Mouse (Mus musculus): ENCODE results near the gene Rchy1. TPM values are rescaled to one million over a fixed set of nuclear protein-coding genes. Genes with fewer than 3 reads are reported as not detected.

Gene Rchy1
- 157 and 163 TPM in 2 replicates for total RNA-seq (2017)

GRCm38 (mm10) chr5:91962639-91963440 is at the start of gene Rchy1:
Gene Rchy1 (minus strand): TSS chr5:91963068.
- ATAC-seq (ENCODE audit: extremely low read depth, insufficient number of reproducible peaks, low FRiP score, poor library complexity, severe bottlenecking), result peak; percentile 66

DNA sequence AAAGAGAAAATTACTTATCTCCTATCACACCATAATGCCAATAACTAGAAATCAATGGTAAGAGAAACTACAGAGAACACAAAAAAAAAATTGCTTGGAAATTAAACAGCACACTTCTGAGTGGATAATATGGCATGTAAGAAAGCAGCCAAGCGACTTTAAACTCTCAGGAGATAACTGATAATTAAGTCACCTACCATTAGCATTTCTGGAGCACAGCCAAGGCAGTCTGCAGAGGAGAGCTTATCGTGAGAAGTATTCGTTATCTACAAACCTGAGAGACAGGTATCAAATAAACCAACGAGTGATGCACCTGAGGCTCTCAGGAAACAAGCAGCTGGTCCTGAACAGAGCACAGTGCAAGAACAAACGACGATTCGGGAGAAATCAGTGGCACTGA is 48.9 kb upstream of the Rchy1 start:
- no peak for ATAC-seq (ENCODE audit: extremely low read depth, insufficient number of reproducible peaks, low FRiP score, poor library complexity, severe bottlenecking)

DNA sequence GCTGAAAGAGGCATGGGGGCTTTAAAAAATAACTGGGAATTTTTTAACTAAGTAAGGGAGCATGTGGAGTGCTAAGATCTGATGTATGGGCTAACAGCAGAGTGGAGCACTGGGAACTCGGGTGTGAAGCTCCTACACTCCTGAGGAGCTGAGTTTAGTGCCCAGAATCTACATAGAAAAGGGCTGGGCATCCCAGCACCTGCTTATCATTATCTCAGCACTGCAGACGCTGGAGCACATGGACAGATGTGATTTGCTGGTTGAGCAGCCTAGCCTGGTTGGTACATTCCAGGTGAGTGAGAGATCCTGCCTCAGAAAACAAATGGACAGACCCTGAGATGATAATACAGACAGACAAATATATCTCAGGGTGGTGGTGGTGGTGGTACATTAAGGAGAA is 47.0 kb upstream of the Rchy1 start:
- ATAC-seq (ENCODE audit: extremely low read depth, insufficient number of reproducible peaks, low FRiP score, poor library complexity, severe bottlenecking), result no peak

DNA sequence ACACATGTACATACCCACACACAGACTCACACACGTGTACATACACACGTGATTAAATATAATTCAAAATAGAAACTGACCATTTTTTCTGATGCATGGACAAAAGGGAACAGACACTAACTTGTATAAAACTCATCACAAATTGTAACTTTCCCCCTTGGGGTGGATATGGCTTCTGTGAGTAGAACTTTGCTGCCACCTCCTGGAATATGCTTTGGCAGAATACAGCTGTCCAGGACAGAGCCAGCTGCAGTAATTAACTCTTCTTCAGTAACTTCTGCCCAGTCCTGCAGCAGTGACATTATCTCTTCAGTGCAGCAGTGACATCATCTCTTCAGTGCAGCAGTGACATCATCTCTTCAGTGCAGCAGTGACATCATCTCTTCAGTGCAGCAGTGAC is 40.1 kb upstream of the Rchy1 start:
- ATAC-seq (ENCODE audit: extremely low read depth, insufficient number of reproducible peaks, low FRiP score, poor library complexity, severe bottlenecking), result peak; percentile 70

DNA sequence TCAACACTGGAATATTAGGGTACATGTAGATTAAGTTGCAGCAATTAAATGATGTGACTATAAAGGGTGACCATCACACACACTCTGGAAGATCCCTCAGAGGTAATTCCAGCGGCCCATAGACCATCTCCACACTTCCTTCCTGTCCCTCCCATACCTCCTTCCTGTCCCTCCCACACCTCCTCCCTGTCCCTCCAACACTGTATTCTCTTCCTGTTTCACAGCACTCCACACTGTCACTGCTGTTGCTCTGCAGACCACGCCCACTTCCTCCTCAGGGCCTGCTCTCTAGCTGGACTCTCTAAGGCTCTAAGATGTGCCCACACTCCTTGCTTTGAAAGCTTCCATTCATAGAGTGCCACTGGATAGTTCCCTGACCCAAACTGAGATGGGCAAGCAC is 37.9 kb upstream of the Rchy1 start:
- peak; percentile 82 for ATAC-seq (ENCODE audit: extremely low read depth, insufficient number of reproducible peaks, low FRiP score, poor library complexity, severe bottlenecking)

- no peak for ATAC-seq (ENCODE audit: extremely low read depth, insufficient number of reproducible peaks, low FRiP score, poor library complexity, severe bottlenecking)
These were observed 31.7 kb upstream of the Rchy1 start for GRCm38 (mm10) chr5:91994546-91994945.

DNA sequence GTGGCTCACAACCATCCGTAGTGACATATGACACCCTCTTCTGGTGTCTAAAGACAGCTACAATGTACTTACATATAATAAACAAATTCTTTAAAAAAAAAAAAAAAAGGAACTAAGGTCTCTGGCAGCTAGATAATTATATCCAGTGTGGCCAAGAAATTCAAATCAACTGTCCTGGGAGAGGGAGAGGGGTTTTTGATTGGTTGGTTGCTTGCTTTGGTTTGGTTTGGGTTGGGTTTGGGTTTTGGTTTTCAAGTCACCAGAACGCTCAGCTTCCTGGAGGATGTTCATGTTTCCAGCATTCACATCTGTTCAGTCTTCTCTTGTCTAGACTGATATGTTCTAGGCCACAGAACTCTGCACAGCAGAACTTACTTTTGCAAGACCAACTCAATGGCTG is 30.2 kb upstream of the Rchy1 start:
- no peak for ATAC-seq (ENCODE audit: extremely low read depth, insufficient number of reproducible peaks, low FRiP score, poor library complexity, severe bottlenecking)

- ATAC-seq (ENCODE audit: extremely low read depth, insufficient number of reproducible peaks, low FRiP score, poor library complexity, severe bottlenecking), result peak; percentile 49; the same call in 1 of the 2 replicates
These were observed 28.5 kb upstream of the Rchy1 start for GRCm38 (mm10) chr5:91991191-91991937.

DNA sequence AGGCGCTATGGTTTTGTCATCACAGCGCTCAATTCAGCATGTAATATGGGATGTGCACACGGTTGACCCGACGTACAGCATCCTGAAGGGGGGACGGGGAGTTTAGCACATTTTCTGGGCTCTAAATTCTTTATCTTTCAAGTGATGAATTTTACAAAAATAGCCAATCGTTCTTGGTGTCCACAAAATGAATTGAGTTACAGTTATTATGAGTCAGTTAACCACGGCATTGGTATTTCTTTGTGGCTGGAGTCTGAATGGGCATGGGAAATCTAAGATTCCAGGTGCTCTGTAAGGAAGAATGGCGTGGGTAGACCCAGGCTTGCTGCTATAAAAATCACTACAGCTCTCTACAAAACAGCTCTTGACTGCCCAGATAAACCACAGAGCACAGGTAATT is 26.4 kb upstream of the Rchy1 start:
- no peak for ATAC-seq (ENCODE audit: extremely low read depth, insufficient number of reproducible peaks, low FRiP score, poor library complexity, severe bottlenecking)

DNA sequence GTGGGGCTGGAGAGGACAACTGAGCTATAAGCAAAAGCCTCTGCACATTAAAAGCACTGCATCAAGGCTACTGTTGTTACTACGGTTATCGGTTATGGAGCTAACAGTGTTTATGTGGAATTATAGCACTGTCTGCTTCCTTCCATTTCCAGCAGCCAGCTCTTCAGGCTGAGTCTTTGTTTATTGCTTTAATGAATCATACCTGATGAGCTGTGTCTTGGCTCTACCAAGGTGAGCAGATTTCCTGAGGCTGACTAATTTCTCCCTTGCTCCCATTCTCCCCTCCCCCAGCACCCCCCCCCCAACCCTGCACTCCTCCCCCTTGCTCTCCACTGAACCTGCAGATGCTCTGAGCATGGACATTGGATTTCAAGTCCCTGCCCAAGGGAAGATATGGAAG is 24.9 kb upstream of the Rchy1 start:
- no peak for ATAC-seq (ENCODE audit: extremely low read depth, insufficient number of reproducible peaks, low FRiP score, poor library complexity, severe bottlenecking)

- peak; percentile 11; the same call in 1 of the 2 replicates for ATAC-seq (ENCODE audit: extremely low read depth, insufficient number of reproducible peaks, low FRiP score, poor library complexity, severe bottlenecking)
These were observed 24.4 kb upstream of the Rchy1 start, which contains the start of gene Odaph for GRCm38 (mm10) chr5:91987236-91987635. Gene Odaph (plus strand): TSS chr5:91987475.

DNA sequence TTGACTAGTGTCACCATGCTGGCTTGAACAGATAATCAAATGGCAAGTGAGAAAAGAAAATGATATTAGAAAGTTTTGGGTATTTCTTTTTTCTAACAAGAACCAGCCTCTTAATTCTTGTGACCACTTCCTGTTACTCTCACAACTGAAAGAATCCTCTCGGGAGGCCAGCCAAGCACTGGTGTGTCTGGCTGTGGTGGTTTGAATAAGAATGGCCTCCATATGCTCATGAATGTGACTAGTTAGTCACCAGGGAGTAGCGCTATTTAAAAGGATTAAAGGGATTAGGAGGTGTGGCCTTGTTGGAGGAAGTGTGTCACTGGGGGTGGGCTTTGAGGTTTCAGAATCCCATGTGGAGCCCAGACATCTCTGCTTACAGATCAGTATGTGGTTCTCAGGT is 22.9 kb upstream of the Rchy1 start:
- ATAC-seq (ENCODE audit: extremely low read depth, insufficient number of reproducible peaks, low FRiP score, poor library complexity, severe bottlenecking), result peak; percentile 60

DNA sequence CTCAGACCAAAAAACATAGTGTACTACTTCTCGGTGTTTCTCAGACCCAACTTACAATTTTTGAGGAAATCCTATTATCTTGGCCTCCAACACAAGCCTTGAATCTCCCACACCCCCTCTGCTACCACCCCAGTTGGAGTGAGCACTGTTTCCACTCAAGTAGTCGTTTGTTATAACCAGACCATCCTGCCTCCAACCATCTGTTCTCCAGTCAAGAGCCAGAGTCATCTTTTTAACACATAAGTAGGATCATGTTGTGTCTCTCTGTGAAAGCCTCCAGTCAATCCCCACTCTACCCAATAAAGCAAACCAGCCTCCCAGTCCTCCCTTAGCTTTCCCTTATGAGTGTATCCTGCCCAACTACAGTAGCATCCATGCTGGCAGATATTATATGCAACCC is 20.6 kb upstream of the Rchy1 start:
- no peak for ATAC-seq (ENCODE audit: extremely low read depth, insufficient number of reproducible peaks, low FRiP score, poor library complexity, severe bottlenecking)

DNA sequence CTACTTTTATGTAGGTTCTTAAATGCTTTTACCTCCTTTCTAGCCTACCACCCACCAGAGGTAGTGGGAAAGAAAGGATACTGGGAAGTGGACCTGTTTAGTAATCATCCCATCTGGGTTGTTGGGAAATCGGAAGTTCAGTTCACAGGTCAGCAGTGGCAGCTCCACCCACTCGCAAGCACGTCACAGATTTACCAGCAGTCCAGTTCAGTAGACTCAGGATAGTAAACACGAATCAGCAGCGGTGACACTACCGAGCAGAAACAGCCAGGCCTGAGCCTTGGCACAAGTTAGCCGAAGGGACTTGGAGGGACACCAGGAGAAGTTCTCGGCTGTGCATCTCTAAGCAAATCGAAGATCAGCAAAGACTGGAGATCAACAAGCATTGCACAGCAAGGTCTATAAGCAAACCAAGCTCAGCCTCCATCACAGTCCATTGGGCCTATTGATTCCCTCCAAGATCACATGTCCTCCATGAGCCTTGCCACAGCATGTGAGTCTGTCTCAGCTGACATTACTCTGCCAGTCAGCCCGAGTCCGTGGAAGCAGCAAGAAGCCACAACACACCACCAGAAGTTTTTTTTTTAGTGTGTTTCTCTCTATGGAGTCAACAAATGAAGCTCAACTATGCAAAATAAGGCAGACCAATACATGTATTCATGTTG is 18.4 kb upstream of the Rchy1 start:
- no peak for ATAC-seq (ENCODE audit: extremely low read depth, insufficient number of reproducible peaks, low FRiP score, poor library complexity, severe bottlenecking)

- no peak for ATAC-seq (ENCODE audit: extremely low read depth, insufficient number of reproducible peaks, low FRiP score, poor library complexity, severe bottlenecking)
These were observed 14.5 kb upstream of the Rchy1 start for GRCm38 (mm10) chr5:91977397-91977770.

- no peak for ATAC-seq (ENCODE audit: extremely low read depth, insufficient number of reproducible peaks, low FRiP score, poor library complexity, severe bottlenecking)
These were observed 13.9 kb upstream of the Rchy1 start for GRCm38 (mm10) chr5:91976566-91977396.

- no peak for ATAC-seq (ENCODE audit: extremely low read depth, insufficient number of reproducible peaks, low FRiP score, poor library complexity, severe bottlenecking)
These were observed 12.9 kb upstream of the Rchy1 start for GRCm38 (mm10) chr5:91975758-91976157.

DNA sequence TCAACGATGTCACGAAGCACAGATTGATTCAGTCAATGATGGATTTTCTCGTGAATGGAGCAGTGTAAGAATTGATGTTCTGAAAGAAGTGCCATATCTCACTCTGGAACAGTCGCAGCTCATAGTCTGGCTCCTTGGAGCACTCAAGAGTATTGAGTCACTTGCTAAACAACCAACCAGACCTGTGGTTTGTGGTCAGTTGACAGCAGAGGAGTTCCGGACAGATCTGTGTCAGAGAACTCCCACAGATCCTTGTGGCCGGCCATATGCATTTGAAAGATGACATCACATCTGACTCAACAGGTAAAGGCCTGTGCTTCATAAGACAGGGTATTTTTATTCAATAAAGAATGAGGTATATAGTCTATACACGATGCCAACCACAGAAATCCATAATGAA is 11.1 kb upstream of the Rchy1 start:
- ATAC-seq (ENCODE audit: extremely low read depth, insufficient number of reproducible peaks, low FRiP score, poor library complexity, severe bottlenecking), result no peak

GRCm38 (mm10) chr5:91972046-91972445 is 9.2 kb upstream of the Rchy1 start:
- ATAC-seq (ENCODE audit: extremely low read depth, insufficient number of reproducible peaks, low FRiP score, poor library complexity, severe bottlenecking), result no peak

All from neutrophil, adult 5-6 weeks (primary cell).